Mouse (Mus musculus) c-Kit-positive CD71-positive TER-119-negative erythroid progenitor cells, embryonic 14.5 days (primary cell): ENCODE measurements around the gene Zfp598.
A peak's percentile ranks its signal among the peaks of the same experiment; 100 is the strongest.

Experiments
- DNase-seq: peaks from one replicate; pipeline ENCODE4 v3.0.0-alpha.2; 2013; ENCODE audit warnings: low read depth

Gene Zfp598

DNA sequence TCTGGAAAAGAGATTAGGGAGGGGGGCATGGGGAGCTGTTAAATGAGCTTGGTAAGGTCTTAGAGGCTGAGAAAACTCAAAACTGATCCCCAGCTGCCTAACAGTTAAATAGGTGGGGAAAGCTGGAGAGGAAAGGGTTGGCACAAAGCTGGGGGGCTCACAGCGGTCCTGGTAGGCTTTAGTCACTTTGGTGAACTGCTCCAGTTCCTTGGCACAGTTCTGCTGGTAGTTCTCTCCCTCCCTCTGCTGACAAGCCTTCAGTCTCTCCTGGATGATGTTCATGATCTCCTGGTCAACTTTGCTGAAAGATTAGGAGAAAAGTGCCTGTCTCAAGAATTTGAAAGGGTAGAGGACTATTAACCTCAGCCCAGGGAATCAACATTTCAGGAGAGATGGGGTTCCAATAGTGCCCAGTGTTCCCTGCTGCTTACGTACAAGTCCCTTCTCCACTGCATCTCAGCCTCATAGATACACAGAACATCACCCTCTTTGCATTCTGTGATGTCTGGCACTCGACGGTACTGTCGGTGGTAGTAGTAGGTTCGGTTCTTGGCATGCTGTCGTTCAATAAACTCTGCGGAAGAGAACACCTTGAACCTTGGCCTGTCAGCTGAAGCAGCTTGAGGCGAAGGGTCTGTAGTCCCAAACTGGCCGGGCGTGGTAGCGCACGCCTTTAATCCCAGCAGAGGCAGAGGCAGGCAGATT is 52.9 kb downstream of the Zfp598 start:
- DNase-seq: no peak

DNA sequence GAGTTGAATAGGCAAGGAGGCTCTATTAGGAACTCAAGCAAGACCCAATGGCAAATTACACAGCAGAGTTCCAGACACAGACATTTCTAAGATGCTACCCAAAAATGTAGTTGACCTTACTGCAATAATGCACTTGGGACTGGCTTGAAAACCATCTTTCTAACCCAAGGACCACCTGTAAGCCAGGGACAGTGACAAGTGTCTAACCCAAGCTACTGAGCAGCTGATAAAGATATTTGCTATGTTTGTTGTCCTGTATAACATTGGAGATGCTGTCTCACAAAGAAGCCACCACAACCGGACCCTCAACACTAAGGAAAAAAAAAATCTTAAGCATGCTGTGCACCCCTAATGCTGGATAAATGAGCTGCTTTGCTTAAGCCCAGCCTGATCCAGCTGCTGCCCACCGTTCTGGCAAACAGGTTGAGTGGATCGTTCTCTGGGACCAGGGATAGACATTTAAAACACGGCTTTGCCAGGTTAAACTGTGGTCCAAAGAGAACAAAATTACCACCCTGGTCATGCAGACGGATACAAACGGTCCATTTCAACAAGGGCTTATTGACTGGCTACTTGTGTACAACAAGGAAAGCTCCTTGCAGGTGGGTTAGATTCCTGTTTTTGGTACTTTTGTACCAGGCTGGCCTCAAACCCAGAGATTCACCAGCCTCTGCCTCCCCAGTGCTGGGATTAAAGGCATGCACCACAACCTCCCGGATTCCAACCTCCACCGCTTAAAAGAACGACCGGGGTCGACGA is 53.8 kb downstream of the Zfp598 start:
- DNase-seq: no peak

DNA sequence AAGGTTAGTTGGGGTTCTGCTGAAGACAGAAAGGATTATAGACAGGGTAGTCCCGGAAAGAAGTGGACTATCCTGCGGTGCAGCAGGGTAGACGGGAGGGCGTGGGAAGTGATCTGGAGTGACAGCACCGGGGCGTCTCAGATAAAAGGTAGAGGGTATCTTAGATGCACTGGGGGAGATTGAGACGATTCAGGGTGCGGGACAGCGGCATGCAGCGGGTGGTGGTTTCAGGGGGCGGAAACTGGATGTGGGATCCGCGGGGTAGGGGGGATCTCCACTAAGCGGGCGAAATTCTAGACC is 54.3 kb downstream of the Zfp598 start:
- DNase-seq: peak; percentile 54

DNA sequence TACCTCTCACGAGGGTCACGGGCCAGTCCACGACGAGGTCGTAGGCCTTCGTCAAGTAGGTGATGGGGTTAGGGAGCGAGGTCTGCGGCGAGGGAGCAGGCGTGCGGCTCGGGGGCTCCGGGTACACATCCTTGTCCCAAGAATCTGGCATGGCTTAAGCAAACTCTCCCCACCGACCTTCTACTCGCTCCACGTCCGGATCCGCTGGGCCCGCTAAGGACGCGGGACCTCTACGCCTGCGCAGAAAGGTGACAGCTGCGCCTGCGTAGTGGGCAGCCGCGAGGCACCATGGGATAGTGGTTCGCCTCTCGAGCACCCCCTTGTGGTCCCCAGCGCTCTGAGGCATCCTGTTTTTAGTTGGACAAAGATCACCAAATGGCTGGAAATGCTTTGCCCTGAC is 54.7 kb downstream of the Zfp598 start, which contains the start of gene Ndufb10:
TSS of gene Ndufb10 (minus strand) at position 295 of the 400 bp plus-strand sequence.
- DNase-seq: peak; percentile 94

DNA sequence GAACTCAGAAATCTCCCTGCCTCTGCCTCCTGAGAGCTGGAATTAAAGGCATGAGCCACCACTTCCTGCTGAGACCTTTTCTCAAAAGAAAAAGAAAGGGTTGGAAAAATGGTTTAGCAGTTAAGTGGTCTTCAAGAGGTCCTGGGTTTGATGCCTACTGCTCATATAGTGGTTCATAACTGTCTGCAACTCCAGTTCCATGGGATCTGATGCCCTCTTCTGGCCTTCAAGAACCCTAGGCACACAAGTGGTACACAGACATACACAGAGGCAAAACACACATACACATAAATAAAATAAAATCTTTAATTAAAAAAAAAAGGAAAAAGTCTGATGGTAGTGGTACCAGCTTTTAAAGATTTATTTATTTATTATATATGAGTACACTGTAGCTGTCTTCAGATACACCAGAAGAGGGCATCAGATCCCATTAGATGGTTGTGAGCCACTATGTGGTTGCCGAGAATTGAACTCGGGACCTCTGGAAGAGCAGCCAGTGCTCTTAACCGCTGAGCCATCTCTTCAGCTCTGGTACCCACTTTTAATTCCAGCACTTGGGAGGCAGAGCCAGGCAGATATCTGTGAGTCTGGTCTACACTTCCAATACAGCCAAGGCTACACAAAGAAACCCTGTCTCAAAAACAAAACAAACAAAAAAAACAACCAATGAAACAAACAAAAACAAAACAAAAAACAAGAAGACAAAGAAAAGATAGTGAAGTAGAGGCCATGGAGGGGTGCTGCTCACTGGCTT is 56.3 kb downstream of the Zfp598 start:
- no peak for DNase-seq

DNA sequence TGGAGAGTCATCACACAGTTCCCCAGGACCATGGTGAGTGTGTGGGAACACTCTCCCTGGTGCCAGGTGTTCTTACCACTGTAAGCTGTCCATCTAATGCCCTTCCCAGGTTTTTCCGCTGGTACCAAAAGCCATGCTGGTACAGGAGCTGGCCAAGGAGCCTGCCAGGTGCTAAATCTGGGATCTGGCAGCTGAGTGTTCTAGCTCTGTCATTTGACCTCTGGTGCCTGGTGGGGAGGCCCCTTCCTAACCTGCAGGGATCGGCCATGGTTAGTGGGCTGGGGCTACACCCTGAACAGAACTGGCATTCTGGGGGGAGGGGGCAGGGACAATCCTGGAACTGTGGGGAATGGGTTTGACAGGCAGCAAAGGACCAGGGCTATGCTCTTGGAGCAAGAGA is 58.1 kb downstream of the Zfp598 start, which contains the start of gene Rpl3l:
TSS of gene Rpl3l (plus strand) at position 203 of the 400 bp plus-strand sequence.
- no peak for DNase-seq

DNA sequence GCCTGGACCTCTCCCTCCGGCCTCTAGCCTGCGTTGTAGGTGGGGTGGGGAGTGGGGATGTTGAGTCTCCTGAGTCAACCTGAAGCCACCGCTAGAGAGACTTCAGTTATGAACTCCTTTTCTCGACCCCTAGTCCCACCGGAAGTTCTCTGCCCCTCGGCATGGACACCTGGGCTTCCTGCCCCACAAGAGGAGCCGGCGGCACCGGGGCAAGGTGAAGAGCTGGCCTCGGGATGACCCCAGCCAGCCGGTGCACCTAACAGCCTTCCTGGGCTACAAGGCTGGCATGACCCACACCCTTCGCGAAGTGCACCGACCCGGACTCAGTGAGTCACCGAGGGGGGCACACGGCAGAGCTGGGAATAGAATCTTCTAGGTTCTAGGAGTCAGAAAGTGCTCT is 58.7 kb downstream of the Zfp598 start:
- no peak for DNase-seq

DNA sequence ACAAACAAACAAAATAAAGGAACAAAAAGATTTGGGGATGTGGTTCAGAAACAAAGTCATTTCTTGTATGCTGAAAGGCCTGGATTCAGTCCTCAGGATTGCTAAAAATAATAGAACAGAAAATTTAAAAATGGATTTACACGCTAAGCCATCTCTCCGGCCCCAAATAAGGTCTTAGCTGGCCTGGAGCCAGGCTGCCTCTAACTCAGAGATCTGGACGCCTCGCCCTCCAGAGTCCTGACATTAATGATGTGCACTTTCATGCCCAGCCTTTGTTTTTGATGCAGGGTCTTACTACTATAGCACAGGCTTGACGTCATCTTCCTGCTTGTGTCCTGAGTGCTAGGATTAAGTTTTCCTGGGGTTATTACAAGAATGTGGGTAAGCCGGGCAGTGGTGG is 59.6 kb downstream of the Zfp598 start:
- DNase-seq: no peak

DNA sequence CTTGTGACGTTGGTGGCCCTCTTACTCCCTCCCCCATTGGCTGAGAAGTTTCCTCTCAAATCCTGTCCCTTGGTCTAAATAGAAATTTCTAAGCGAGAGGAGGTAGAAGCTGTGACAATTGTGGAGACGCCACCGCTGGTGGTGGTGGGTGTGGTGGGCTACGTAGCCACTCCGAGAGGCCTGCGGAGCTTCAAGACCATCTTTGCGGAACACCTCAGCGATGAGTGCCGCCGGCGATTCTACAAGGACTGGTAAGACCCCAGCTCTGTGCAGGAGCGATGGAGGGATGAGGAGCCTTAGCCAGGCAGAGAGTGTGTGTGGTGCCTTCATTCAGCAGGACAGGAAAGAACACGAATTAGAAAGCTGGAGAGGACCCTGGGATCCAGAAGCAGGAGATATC is 61.3 kb downstream of the Zfp598 start:
- DNase-seq: no peak
